Mouse (Mus musculus) cerebellum, adult (tissue): ENCODE measurements around the gene Mlst8.
"Not testable (repeated sequence)": the region's sequence is repeated elsewhere in the genome, so short reads cannot be mapped to it uniquely, and the experiment has no call there.

ENCODE experiments used
- ATAC-seq: cut with Nextera tagmentation; 2 replicates; pipeline ENCODE4 v1.9.2; 2017; ENCODE audit warnings: mild to moderate bottlenecking, moderate library complexity, mixed read lengths; ENCODE audit not compliant: insufficient number of reproducible peaks, low FRiP score, low TSS enrichment

Gene Mlst8

DNA sequence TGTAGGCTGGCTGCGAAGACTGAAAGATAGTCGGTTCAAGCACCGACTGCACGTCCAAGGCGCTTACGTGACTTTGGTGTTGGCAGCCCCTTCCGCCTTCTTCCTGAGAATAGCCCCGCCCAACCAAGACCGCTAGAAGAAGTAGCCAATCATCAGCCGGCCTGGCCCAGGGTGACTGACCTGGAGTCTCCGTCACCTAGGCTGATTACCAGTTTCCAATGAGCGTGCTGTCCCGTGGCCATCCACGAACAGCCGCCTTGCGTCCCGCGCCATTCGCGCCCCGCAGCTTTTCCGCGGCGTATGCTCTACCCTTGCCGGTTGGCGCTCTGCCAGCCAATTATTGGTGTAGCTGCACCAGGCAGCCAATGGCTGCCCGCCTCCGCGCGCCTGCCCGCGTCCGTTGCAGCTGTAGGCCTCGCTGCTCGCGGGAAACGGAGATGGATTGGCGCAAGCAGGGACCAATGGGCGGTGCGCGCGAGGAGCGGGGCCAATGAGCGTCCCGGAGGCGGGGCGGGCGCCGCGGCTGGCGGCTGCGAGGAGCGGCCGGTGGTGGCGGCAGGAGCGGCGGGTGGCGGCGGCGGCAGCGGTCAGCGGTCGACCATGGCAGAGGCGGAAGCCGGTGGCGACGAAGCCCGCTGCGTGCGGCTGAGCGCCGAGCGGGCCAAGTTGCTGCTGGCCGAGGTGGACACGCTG, 8.8 kb downstream of the Mlst8 start, which contains the start of the genes E4f1 and Pgp:
Gene E4f1 (minus strand): TSS at position 404 of the 693 bp plus-strand sequence.
Gene Pgp (plus strand): TSS at position 483 of the 693 bp plus-strand sequence.
- peak; percentile 95 for ATAC-seq

GRCm38 (mm10) chr17:24469336-24469909, 9.5 kb downstream of the Mlst8 start:
- ATAC-seq, result no peak

DNA sequence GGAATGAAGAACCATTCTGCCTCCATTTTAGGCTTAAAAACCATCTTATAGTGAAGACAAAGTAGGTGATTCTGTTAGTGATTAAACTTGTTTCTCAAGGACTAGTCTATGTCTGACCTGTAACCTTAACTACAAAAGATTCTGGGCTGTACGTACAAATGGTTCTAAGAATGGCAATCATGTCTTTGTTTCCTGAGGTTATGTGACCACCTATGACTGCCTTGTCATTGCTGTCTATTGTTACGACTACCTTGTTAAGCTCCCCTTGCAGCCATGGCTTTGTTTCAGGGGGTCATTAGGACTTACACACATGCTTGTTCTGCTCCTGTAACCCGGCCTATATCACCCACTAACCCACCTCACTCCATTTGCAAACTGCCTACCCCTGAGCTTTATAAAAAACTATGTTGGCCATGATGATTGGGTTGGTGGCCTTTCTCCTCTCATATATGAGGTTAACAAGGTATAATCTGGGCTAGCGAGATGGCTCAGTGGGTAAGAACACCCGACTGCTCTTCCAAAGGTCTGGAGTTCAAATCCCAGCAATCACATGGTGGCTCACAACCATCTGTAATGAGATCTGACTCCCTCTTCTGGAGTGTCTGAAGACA, 10.1 kb downstream of the Mlst8 start:
- no peak for ATAC-seq

GRCm38 (mm10) chr17:24463374-24464133, 15.3 kb downstream of the Mlst8 start:
- no peak for ATAC-seq

DNA sequence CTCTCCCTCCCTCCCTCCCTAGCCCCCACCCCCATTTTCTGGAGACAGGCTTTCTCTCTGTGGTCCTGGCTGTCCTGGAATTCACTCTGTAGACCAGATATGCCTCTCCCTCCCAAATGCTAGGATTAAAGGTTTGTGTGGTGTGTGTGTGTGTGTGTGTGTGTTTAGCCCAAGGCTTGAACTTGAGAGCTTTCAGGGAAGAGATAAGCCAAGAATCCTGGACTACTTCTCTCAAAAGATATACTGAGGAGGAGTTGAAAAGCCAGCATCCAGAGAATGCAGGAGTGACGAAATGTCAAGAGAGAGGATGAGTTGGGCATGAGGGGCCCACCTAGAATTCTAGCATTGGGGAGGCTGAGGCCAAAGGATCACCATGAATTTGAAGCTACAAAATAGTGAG, 15.9 kb downstream of the Mlst8 start:
- ATAC-seq, result no peak

DNA sequence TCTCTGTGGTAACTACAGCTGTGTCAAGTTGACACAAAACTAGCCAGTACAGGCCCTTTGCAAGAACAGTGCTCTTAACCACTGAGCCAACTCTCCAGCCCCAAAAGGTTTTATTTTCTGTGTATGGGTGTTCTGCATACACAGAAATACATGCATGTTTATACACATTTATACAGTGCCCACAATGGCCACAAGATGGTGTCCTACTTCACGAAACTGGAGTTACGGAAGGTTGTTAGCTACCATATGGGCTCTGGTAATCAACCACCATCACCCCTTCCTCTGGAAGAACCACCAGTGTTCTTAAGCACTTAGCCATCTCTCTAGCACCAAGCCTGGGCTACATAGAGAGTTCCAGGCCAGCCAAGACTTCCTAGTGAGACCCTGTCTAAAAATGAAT, 17.3 kb downstream of the Mlst8 start:
- no peak for ATAC-seq

DNA sequence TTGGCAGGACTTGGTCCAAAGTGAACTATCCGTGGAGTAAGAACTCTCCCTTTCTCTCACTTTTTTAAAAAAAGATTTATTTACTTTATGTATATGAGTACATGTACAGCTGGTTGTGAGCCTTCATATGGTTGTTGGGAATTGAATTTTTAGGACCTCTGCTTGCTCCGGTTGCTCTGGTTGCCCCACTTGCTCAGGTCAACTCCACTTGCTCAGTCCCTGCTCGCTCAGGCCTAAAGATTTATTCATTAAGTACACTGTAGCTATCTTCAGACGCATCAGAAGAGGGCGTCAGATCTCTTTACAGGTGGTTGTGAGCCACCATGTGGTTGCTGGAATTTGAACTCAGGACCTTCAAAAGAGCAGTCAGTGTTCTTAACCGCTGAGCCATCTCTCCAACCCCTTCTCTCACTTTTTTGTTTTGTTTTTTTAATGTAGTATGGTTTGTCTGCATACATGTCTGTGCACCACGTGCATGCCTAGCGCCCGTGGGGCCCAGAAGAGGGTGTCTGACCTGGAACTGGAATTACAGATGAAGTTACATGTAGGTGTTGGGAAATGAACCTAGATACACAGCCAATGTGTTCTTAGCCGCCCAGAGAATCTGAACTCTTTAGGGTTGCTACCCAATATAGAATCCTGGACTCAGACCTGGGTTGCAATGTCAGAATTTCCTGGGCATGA, 23.2 kb downstream of the Mlst8 start:
- not testable (repeated sequence) for ATAC-seq

DNA sequence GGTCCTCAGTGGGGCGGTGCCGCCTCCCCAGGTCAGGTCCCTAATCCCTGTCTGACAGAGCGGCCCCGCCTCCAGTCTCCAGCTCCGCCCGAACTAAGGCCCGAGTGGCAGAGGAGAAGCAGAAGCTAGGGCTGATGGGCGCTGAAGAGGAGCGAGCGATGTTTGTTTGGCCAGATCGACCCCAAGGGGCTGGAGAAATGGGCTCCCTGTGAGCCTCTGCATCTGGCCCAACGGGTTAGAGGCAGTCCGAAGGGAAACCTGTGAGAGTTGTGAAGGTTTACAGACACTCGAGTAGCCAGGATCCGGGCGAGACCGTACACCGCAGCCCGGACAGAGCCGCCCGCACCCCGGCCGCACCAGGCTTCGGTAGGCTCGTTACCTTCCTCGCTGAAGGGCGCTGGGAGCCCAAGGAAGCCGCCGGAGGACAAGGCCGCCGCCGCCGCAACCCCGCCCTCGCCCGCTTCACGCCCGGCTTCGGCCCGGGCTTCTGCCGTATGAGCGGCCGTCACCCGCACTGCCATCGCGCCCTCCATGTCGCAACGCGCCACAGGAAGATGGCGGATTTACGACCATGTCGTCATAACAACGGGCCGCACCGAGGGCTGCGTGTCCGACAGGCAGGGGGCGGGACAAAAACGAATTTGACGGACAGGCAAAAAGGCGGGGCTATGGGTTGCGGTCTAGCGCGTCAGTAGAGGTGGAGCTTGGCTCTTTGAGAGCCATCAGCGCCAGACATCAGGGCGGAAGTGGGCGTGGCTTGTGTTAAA, 23.9 kb downstream of the Mlst8 start:
- peak; percentile 93 for ATAC-seq

DNA sequence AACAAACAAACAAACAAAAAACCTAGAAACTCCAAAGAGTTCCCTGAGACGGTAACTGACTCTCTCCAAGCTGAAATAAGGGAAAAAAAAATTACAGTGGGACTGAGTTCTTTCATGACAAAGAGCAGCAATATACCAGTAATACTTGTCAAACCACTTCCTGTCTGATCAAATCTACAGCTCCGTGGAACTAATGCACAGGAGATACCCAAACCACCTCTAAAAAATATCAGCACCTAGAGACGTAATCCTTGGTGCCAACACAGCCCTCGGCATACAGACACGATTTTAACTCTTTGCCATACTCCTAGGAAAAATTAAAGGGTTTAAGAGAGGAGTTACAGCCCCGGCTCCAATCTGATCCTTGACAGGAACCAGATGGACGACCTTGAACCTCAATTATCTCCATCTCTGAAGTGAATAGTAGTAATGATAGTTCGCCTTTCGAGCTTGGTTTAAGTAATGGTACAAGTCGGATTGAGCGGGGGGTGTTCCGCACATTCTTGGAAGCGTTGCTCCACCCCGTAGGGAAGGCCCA, 24.6 kb downstream of the Mlst8 start:
- ATAC-seq, result no peak

DNA sequence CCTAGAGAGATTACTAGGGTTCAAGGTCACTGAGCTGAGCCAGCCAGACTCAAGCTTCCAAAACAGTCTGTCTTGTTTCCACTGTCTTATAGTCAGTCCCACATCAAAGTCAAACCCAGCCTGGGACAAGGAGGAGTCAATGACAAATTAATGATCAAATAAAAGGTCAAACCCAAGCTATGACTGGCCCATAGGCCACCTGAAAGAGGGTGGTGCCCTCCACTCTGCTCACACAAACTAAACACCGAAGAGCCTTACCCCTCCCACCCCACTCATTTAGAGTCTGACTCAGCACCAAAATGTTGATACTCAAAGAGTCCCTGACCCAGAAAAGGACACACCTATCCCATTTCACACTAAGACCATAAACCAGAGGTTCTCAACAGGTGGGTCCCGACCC, 25.5 kb downstream of the Mlst8 start:
- no peak for ATAC-seq

DNA sequence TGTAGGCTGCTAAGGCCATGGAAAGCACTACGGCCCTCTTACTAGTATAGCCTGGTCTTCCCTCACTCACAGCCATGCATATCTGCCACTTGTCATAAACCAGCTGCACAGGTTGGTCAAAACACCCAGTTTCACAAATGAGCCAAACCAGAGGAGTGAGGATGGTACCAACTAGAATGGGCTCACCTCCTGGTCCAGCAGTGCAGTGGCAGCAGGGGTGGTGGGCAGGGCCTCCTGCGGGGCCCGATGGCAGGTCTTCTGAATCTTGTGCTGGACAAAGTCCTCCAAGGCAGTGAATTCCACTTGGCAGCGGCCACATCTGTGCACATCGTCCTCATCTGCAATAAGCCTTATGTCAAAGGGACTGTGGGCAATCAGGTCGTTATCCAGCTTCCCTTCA, 27.7 kb downstream of the Mlst8 start:
- no peak for ATAC-seq

- no peak for ATAC-seq
These were observed 29.4 kb downstream of the Mlst8 start for GRCm38 (mm10) chr17:24449507-24449906.

DNA sequence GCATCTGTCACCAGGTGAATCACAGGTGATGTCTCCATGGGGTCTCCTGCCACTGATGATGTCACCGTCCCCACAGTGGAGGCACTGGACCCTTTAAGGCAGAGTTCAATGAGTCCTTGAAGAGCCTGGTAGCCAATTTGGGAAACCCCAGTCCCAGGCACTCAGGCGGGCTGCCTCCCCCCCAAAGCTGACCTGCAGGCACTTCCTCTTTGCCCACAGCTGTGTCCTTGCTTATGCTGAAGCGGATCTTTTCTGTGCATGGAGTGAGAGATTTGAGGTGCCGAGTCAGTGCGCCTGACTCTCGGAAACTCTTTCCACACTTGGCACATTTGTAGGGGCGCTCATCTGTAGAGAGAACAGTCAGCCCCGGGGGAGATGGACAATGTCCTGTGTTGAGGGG, 32.3 kb downstream of the Mlst8 start:
- no peak for ATAC-seq

- ATAC-seq, result no peak
These were observed 35.5 kb downstream of the Mlst8 start for GRCm38 (mm10) chr17:24443409-24443808.

GRCm38 (mm10) chr17:24442632-24443155, 36.2 kb downstream of the Mlst8 start, which contains the start of gene Dnase1l2:
Gene Dnase1l2, minus strand, starts transcription at chr17:24443105.
- ATAC-seq, result no peak

DNA sequence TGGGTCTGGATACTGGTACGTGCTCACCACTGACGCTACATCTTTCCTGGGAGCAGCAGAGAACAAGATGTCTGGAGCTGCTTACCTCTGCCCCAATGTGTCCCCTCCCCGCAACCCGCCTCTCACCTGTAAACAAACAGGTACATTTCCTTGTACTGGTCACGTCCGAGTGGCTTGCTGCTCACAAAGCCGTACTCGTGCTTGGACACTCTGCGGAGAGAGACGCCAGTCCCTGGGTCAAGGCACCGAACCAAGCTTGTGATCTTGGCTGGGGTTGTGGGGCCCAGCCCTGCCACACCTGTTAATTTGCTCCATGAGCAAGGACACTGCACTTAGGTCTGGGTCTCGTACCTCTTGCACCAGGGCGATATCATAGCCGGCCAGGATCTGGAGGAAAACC, 36.8 kb downstream of the Mlst8 start:
- ATAC-seq, result no peak

DNA sequence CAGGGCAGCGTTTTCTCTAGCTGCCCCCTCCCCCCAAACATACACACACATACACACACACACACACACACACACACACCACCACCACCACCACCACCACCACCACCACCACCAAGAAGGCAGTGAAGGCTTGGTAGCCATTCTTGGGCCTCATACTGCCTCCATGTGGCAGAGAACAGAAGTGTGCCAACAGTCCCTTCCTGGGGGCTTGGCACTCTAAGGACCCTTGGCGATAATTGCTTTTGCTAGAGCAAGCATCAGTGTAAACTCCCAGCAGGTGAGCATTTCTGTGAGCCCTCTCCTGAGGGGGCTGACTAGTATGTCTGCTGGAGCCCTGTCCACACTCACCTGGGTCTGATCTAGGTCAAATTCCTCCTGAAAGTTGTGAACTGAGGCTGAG, 37.7 kb downstream of the Mlst8 start:
- no peak for ATAC-seq

- ATAC-seq, result no peak
These were observed 38.5 kb downstream of the Mlst8 start for GRCm38 (mm10) chr17:24440377-24440776.

DNA sequence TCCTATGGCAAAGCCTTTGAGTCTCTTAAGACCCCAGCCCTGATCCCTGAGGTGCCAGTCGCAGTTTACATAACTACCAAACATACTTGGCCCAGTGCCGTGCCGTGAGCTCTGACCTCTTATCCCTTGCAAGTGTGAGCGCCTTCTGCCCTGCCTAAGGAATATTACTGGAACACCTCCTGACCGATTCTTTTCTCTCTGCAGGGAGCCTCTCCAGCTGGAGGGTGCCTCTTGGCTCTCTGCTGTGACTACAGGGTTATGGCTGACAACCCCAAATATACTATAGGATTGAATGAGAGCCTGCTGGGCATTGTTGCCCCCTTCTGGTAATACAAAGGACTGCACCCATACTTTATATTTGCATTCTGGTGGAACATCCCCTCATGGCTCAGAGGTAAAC, 41.9 kb downstream of the Mlst8 start:
- no peak for ATAC-seq
